Mouse (Mus musculus): ENCODE measurements around the gene Prdm5. TPM values are rescaled to one million over a fixed set of nuclear protein-coding genes. Genes with fewer than 3 reads are reported as not detected.
A peak's percentile ranks its signal among the peaks of the same experiment; 100 is the strongest.

Prdm5 gene
- polyA plus RNA-seq, 1 experiment from 2014 or later = 13.1 TPM

GRCm38 (mm10) chr6:65850221-65850620 lies 71.4 kb downstream of the Prdm5 start:
- Histone ChIP-seq H3K4me2 (no peak overlapping the region), H3K4me1 (ENCODE audit: control insufficient read depth, insufficient read depth, low read length) (no peaks in the 10 kb centered on the region; the same call in 1 of the 2 replicates), H3K4me3 (ENCODE audit: low read depth, low read length) (no peak overlapping the region), H3K27ac (ENCODE audit: low read depth, low read length) (no peak overlapping the region), H3K27me3 (ENCODE audit: control insufficient read depth, insufficient read depth, low read length) (no peaks in the 10 kb centered on the region), H3K36me3 (ENCODE audit: control insufficient read depth, insufficient read depth, low read length) (no peaks in the 10 kb centered on the region), H3K9ac (ENCODE audit: low read length) (no peak overlapping the region), H3K9me3 (ENCODE audit: control insufficient read depth, low read length) (no peaks in the 10 kb centered on the region)
- ATAC-seq (ENCODE audit: low FRiP score) (no peak), DNase-seq (ENCODE audit: low spot score, missing footprints) (peak; percentile 10)
- WGBS = 87% methylated on average over 3 of the region's 3 CpGs

- no peaks in the 10 kb centered on the region for H3K36me3 ChIP-seq (ENCODE audit: control insufficient read depth, insufficient read depth, low read length)
- no peak overlapping the region for H3K4me2 ChIP-seq
- no peak overlapping the region for H3K4me3 ChIP-seq (ENCODE audit: low read depth, low read length)
- H3K27me3 ChIP-seq (ENCODE audit: control insufficient read depth, insufficient read depth, low read length) = no peaks in the 10 kb centered on the region
- peak; percentile 77 for DNase-seq (ENCODE audit: low spot score, missing footprints)
- H3K9me3 ChIP-seq (ENCODE audit: control insufficient read depth, low read length) = no peaks in the 10 kb centered on the region
- no peak overlapping the region for H3K27ac ChIP-seq (ENCODE audit: low read depth, low read length)
- ATAC-seq (ENCODE audit: low FRiP score) = no peak
- WGBS = 63% methylated on average over 3 of the region's 3 CpGs
- H3K4me1 ChIP-seq (ENCODE audit: control insufficient read depth, insufficient read depth, low read length) = peaks cover 3% of the 10 kb centered on the region; the same call in 1 of the 2 replicates
- no peak overlapping the region for H3K9ac ChIP-seq (ENCODE audit: low read length)
Measured at GRCm38 (mm10) chr6:65854020-65854419, 75.2 kb downstream of the Prdm5 start.

DNA sequence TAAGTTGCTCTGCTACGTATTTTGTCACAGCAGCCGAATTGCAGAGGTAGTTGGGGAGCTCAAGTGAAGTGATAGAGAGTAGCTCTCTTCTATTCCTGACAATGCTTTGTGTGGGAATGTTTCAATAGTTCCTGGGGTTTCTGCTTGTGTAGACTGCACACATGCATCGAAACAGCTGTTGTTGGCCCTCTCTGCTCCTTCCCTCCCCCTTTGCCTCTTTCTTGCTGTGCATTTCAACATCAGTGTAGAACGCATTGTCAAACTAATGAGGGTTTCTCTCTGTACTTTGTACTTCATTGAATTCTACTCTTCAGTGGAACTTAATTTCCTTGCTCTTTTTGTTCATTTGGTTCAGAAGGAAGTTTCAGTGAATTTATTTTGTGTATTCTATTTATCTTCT lies 75.8 kb downstream of the Prdm5 start:
- no peaks in the 10 kb centered on the region for H3K9me3 ChIP-seq (ENCODE audit: control insufficient read depth, low read length)
- H3K9ac ChIP-seq (ENCODE audit: low read length) = no peak overlapping the region
- no peak overlapping the region for H3K27ac ChIP-seq (ENCODE audit: low read depth, low read length)
- DNase-seq (ENCODE audit: low spot score, missing footprints) (peak; percentile 82), ATAC-seq (ENCODE audit: low FRiP score) (no peak)
- WGBS = 72% methylated on average over 4 of the region's 4 CpGs
- H3K27me3 ChIP-seq (ENCODE audit: control insufficient read depth, insufficient read depth, low read length) = no peaks in the 10 kb centered on the region
- no peak overlapping the region for H3K4me2 ChIP-seq
- H3K4me3 ChIP-seq (ENCODE audit: low read depth, low read length) = no peak overlapping the region
- peaks cover 3% of the 10 kb centered on the region; the same call in 1 of the 2 replicates for H3K4me1 ChIP-seq (ENCODE audit: control insufficient read depth, insufficient read depth, low read length)
- no peaks in the 10 kb centered on the region for H3K36me3 ChIP-seq (ENCODE audit: control insufficient read depth, insufficient read depth, low read length)

- no peak overlapping the region for H3K27ac ChIP-seq (ENCODE audit: low read depth, low read length)
- no peaks in the 10 kb centered on the region for H3K9me3 ChIP-seq (ENCODE audit: control insufficient read depth, low read length)
- H3K27me3 ChIP-seq (ENCODE audit: control insufficient read depth, insufficient read depth, low read length) = no peaks in the 10 kb centered on the region
- H3K9ac ChIP-seq (ENCODE audit: low read length) = no peak overlapping the region
- no peaks in the 10 kb centered on the region for H3K36me3 ChIP-seq (ENCODE audit: control insufficient read depth, insufficient read depth, low read length)
- peaks cover 6% of the 10 kb centered on the region; the same call in 1 of the 2 replicates for H3K4me1 ChIP-seq (ENCODE audit: control insufficient read depth, insufficient read depth, low read length)
- no peak for DNase-seq (ENCODE audit: low spot score, missing footprints)
- no peak for ATAC-seq (ENCODE audit: low FRiP score)
- 85% methylated on average over 5 of the region's 5 CpGs for WGBS
- H3K4me2 ChIP-seq = no peak overlapping the region
- no peak overlapping the region for H3K4me3 ChIP-seq (ENCODE audit: low read depth, low read length)
Measured at GRCm38 (mm10) chr6:65860609-65861008, 81.8 kb downstream of the Prdm5 start.

DNA sequence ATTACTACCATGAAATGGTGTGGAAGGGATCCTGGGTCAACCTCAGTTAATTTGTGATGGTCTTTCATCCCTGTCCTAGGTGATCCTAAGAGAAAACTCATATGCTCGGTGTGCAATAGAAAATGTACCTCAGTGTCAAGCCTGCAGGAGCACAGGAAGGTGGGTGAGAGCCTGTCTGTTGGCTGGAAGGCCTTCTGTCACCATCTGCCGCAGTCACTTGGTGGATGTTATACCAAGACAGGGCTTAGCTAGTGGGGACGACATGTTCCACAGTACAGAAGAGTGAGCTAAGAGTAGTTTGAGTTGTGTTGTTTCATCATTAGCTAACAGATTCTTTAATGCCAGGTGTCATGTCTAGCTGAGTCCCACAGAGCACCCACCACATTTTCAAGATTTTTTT lies 84.0 kb downstream of the Prdm5 start:
- Histone ChIP-seq H3K27me3 (ENCODE audit: control insufficient read depth, insufficient read depth, low read length) (no peaks in the 10 kb centered on the region), H3K9ac (ENCODE audit: low read length) (no peak overlapping the region), H3K27ac (ENCODE audit: low read depth, low read length) (no peak overlapping the region), H3K4me3 (ENCODE audit: low read depth, low read length) (no peak overlapping the region), H3K36me3 (ENCODE audit: control insufficient read depth, insufficient read depth, low read length) (no peaks in the 10 kb centered on the region), H3K9me3 (ENCODE audit: control insufficient read depth, low read length) (no peaks in the 10 kb centered on the region), H3K4me2 (no peak overlapping the region), H3K4me1 (ENCODE audit: control insufficient read depth, insufficient read depth, low read length) (peaks cover 6% of the 10 kb centered on the region; the same call in 1 of the 2 replicates)
- ATAC-seq (ENCODE audit: low FRiP score) (no peak), DNase-seq (ENCODE audit: low spot score, missing footprints) (no peak)
- whole genome bisulfite sequencing = 93% methylated on average over 3 of the region's 3 CpGs

- DNase-seq (ENCODE audit: low spot score, missing footprints) = no peak
- H3K4me3 ChIP-seq (ENCODE audit: low read depth, low read length) = no peak overlapping the region
- H3K9ac ChIP-seq (ENCODE audit: low read length) = no peak overlapping the region
- H3K27ac ChIP-seq (ENCODE audit: low read depth, low read length) = no peak overlapping the region
- no peaks in the 10 kb centered on the region for H3K36me3 ChIP-seq (ENCODE audit: control insufficient read depth, insufficient read depth, low read length)
- no peak overlapping the region for H3K4me2 ChIP-seq
- H3K4me1 ChIP-seq (ENCODE audit: control insufficient read depth, insufficient read depth, low read length) = peaks cover 3% of the 10 kb centered on the region; the same call in 1 of the 2 replicates
- ATAC-seq (ENCODE audit: low FRiP score) = no peak
- no peaks in the 10 kb centered on the region for H3K9me3 ChIP-seq (ENCODE audit: control insufficient read depth, low read length)
- WGBS = 87% methylated on average over 3 of the region's 3 CpGs
- no peaks in the 10 kb centered on the region for H3K27me3 ChIP-seq (ENCODE audit: control insufficient read depth, insufficient read depth, low read length)
Measured at GRCm38 (mm10) chr6:65864233-65864632, 85.4 kb downstream of the Prdm5 start.

- Histone ChIP-seq H3K4me3 (ENCODE audit: low read depth, low read length) (no peak overlapping the region), H3K9me3 (ENCODE audit: control insufficient read depth, low read length) (no peaks in the 10 kb centered on the region), H3K27ac (ENCODE audit: low read depth, low read length) (no peak overlapping the region), H3K27me3 (ENCODE audit: control insufficient read depth, insufficient read depth, low read length) (no peaks in the 10 kb centered on the region), H3K4me2 (no peak overlapping the region), H3K36me3 (ENCODE audit: control insufficient read depth, insufficient read depth, low read length) (no peaks in the 10 kb centered on the region), H3K9ac (ENCODE audit: low read length) (no peak overlapping the region), H3K4me1 (ENCODE audit: control insufficient read depth, insufficient read depth, low read length) (peaks cover 3% of the 10 kb centered on the region; the same call in 1 of the 2 replicates)
- WGBS = 87% methylated on average over 5 of the region's 5 CpGs
- ATAC-seq (ENCODE audit: low FRiP score) = no peak
- DNase-seq (ENCODE audit: low spot score, missing footprints) = no peak
Measured at GRCm38 (mm10) chr6:65864919-65865318, 86.1 kb downstream of the Prdm5 start.

DNA sequence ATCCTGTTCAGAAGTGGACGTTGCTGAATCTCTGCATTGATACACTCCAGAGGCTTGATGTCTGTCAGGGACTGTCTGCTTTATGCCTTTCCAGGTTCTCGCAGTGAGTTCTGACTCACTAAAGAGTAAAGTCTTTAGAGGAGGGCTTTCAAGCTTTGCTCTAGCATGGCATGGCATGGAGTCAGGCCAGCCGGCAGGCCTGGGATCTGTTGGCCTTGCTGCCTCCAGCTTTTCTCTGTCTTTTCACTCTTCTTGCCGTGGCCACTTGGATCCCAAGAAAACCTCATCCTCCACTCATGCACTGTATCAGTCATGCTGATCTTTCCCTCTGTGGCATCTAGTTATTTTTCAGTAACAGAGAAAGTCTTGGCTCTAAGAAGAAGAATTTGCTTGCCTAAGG lies 87.1 kb downstream of the Prdm5 start:
- H3K9me3 ChIP-seq (ENCODE audit: control insufficient read depth, low read length) = no peaks in the 10 kb centered on the region
- no peak for ATAC-seq (ENCODE audit: low FRiP score)
- H3K4me1 ChIP-seq (ENCODE audit: control insufficient read depth, insufficient read depth, low read length) = no peaks in the 10 kb centered on the region
- H3K9ac ChIP-seq (ENCODE audit: low read length) = no peak overlapping the region
- no peak overlapping the region for H3K27ac ChIP-seq (ENCODE audit: low read depth, low read length)
- no peak for DNase-seq (ENCODE audit: low spot score, missing footprints)
- no peaks in the 10 kb centered on the region for H3K36me3 ChIP-seq (ENCODE audit: control insufficient read depth, insufficient read depth, low read length)
- 94% methylated on average over 4 of the region's 4 CpGs for WGBS
- H3K4me2 ChIP-seq = no peak overlapping the region
- H3K27me3 ChIP-seq (ENCODE audit: control insufficient read depth, insufficient read depth, low read length) = no peaks in the 10 kb centered on the region
- H3K4me3 ChIP-seq (ENCODE audit: low read depth, low read length) = no peak overlapping the region

- Histone ChIP-seq H3K9me3 (ENCODE audit: control insufficient read depth, low read length) (no peaks in the 10 kb centered on the region), H3K27me3 (ENCODE audit: control insufficient read depth, insufficient read depth, low read length) (no peaks in the 10 kb centered on the region), H3K27ac (ENCODE audit: low read depth, low read length) (no peak overlapping the region), H3K4me2 (no peak overlapping the region), H3K36me3 (ENCODE audit: control insufficient read depth, insufficient read depth, low read length) (no peaks in the 10 kb centered on the region), H3K4me3 (ENCODE audit: low read depth, low read length) (no peak overlapping the region), H3K4me1 (ENCODE audit: control insufficient read depth, insufficient read depth, low read length) (peaks cover 4% of the 10 kb centered on the region), H3K9ac (ENCODE audit: low read length) (no peak overlapping the region)
- DNase-seq (ENCODE audit: low spot score, missing footprints) = no peak
- 91% methylated on average over 6 of the region's 6 CpGs for WGBS
- ATAC-seq (ENCODE audit: low FRiP score) = no peak
Measured at GRCm38 (mm10) chr6:65871754-65872278, 93.0 kb downstream of the Prdm5 start.

Data from midbrain, embryonic 11.5 days (tissue).